Mouse (Mus musculus) left cerebral cortex, postnatal 25 days (tissue): ENCODE measurements around the gene Tyw1. TPM values are rescaled to one million over a fixed set of nuclear protein-coding genes. Genes with fewer than 3 reads are reported as not detected.
A peak's percentile ranks its signal among the peaks of the same experiment; 100 is the strongest.

Source experiments
- DNase-seq, 2 experiments: peaks; one replicate each; pipeline ENCODE4 v3.0.0; 2022; ENCODE audit warnings: low spot score in 2 of 2, mixed read lengths in 1 of 2
- intact Hi-C: fragments of 180-260 bp; cut with DNase I; formaldehyde crosslinking; loops from one replicate; pipeline ENCODE4 v1.15.1; 2025
- total RNA-seq, 2 experiments: library from RNA; stranded (reverse); gene quantifications; 2 replicates each; pipeline ENCODE4 v1.2.3; 2021

Tyw1 gene
- total RNA-seq, 2 experiments from 2014 or later: 15.5 to 16.4 TPM

- intact Hi-C loops: loop anchor here (10.0 kb wide), 1 partner anchor 542 kb away; the partner anchor contains the start of gene Mrps17
- peak; percentile 87 to 98 for DNase-seq
Measured at GRCm38 (mm10) chr5:130256678-130257271, 1.4 kb downstream of the Tyw1 start.

- intact Hi-C loops: loop anchor here (10.0 kb wide), 1 partner anchor 543 kb away; the partner anchor contains the start of gene Mrps17
- DNase-seq: no peak
Measured at GRCm38 (mm10) chr5:130257303-130257702, 1.9 kb downstream of the Tyw1 start.

- no peak for DNase-seq
- intact Hi-C loops: no loop called here
Measured at GRCm38 (mm10) chr5:130263454-130263853, 8.0 kb downstream of the Tyw1 start.

- DNase-seq: no peak
- intact Hi-C loops: no loop called here
Measured at GRCm38 (mm10) chr5:130264433-130265005, 9.1 kb downstream of the Tyw1 start.

GRCm38 (mm10) chr5:130266651-130267050, 11.2 kb downstream of the Tyw1 start:
- no peak for DNase-seq
- intact Hi-C loops: no loop called here

- peak in 1 of 2 experiments; percentile 24 for DNase-seq
- intact Hi-C loops: no loop called here
Measured at GRCm38 (mm10) chr5:130267316-130267715, 11.9 kb downstream of the Tyw1 start.

GRCm38 (mm10) chr5:130268976-130269375, 13.6 kb downstream of the Tyw1 start:
- DNase-seq: no peak
- intact Hi-C loops: no loop called here

GRCm38 (mm10) chr5:130272344-130272743, 16.9 kb downstream of the Tyw1 start:
- DNase-seq: no peak
- intact Hi-C loops: loop anchor here (1.0 to 10.0 kb wide), 2 partner anchors 582 to 1152 kb away; no protein-coding TSS in a partner anchor

- intact Hi-C loops: loop anchor here (10.0 kb wide), 1 partner anchor 1152 kb away; no protein-coding TSS in a partner anchor
- DNase-seq: no peak
Measured at GRCm38 (mm10) chr5:130273046-130273445, 17.6 kb downstream of the Tyw1 start.

GRCm38 (mm10) chr5:130275509-130275908, 20.1 kb downstream of the Tyw1 start:
- intact Hi-C loops: loop anchor here (10.0 kb wide), 1 partner anchor 1149 kb away; no protein-coding TSS in a partner anchor
- DNase-seq: peak; percentile 45 to 53

GRCm38 (mm10) chr5:130278011-130278472, 22.6 kb downstream of the Tyw1 start:
- DNase-seq: no peak
- intact Hi-C loops: loop anchor here (10.0 kb wide), 1 partner anchor 1147 kb away; no protein-coding TSS in a partner anchor

- intact Hi-C loops: no loop called here
- peak in 1 of 2 experiments; percentile 64 for DNase-seq
Measured at GRCm38 (mm10) chr5:130283079-130283732, 27.8 kb downstream of the Tyw1 start.

GRCm38 (mm10) chr5:130288106-130288505, 32.7 kb downstream of the Tyw1 start:
- no peak for DNase-seq
- intact Hi-C loops: no loop called here

GRCm38 (mm10) chr5:130290242-130290641, 34.8 kb downstream of the Tyw1 start:
- intact Hi-C loops: no loop called here
- no peak for DNase-seq

- intact Hi-C loops: no loop called here
- DNase-seq: peak; percentile 51 to 82
Measured at GRCm38 (mm10) chr5:130290775-130291174, 35.4 kb downstream of the Tyw1 start.

- DNase-seq: peak in 1 of 2 experiments; percentile 10
- intact Hi-C loops: no loop called here
Measured at GRCm38 (mm10) chr5:130292976-130293375, 37.6 kb downstream of the Tyw1 start.

GRCm38 (mm10) chr5:130293941-130294340, 38.5 kb downstream of the Tyw1 start:
- no peak for DNase-seq
- intact Hi-C loops: no loop called here

GRCm38 (mm10) chr5:130294598-130294997, 39.2 kb downstream of the Tyw1 start:
- peak in 1 of 2 experiments; percentile 25 for DNase-seq

GRCm38 (mm10) chr5:130296071-130296470, 40.7 kb downstream of the Tyw1 start:
- intact Hi-C loops: no loop called here
- DNase-seq: no peak

More at GRCm38 (mm10) chr5:130294598-130294997, 39.2 kb downstream of the Tyw1 start:
- intact Hi-C loops: no loop called here

- intact Hi-C loops: no loop called here
- DNase-seq: no peak
Measured at GRCm38 (mm10) chr5:130298831-130299460, 43.5 kb downstream of the Tyw1 start.
